Comparison of ENCODE assay signal across 8 mouse cellular contexts in genomic region chr16:17722461-17723324, GRCm38 (mm10). TPM values are rescaled to one million over a fixed set of nuclear protein-coding genes. Genes with fewer than 3 reads are reported as not detected.
DNase-seq lines count a peak whose midpoint lies in the region; ATAC-seq and TF ChIP-seq lines count a peak whose summit lies in the region.

No protein-coding gene starts in this region.

- CTCF ChIA-PET in Patski (lab: Charles Lee): interaction anchor here (1.0 to 1.2 kb wide), 4 partner anchors 10 to 39 kb away, joined by 3 read pairs; partner anchors contain the start of genes Klhl22 and Med15

- ATAC-seq in Patski: peak; percentile 81
- ATAC-seq in hindbrain, embryonic 15.5 days (ENCODE audit: low FRiP score, low read depth): peak; percentile 93

- no peaks in the 10 kb centered on the region for H3K9me3 ChIP-seq in hindbrain, embryonic 15.5 days

- in situ Hi-C loops in Patski (cut with MboI; ENCODE audit: low pct_unique_long_range_greater_than_20kb): no loop called here

- 2% methylated on average over 44 of the region's 44 CpGs for WGBS in hindbrain, embryonic 15.5 days

- peak overlapping the region; percentile 84 for H3K27ac ChIP-seq in hindbrain, embryonic 15.5 days (replicated peaks)

- H3K9ac ChIP-seq in hindbrain, embryonic 15.5 days: peak overlapping the region; percentile 93

- POLR2A ChIA-PET in Patski (lab: Charles Lee): no interaction called here

- H3K27me3 ChIP-seq in Patski: no peaks in the 10 kb centered on the region
- H3K27me3 ChIP-seq in hindbrain, embryonic 15.5 days: no peaks in the 10 kb centered on the region

- H3K36me3 ChIP-seq in hindbrain, embryonic 15.5 days: no peaks in the 10 kb centered on the region

- peak overlapping the region; percentile 78 for H3K4me3 ChIP-seq in hindbrain, embryonic 15.5 days

- peak overlapping the region; percentile 84 for H3K4me2 ChIP-seq in hindbrain, embryonic 15.5 days

- peaks cover 19% of the 10 kb centered on the region for H3K4me1 ChIP-seq in hindbrain, embryonic 15.5 days (replicated peaks)

- TF ChIP-seq CTCF in Patski (IDR thresholded peaks at IDR 0.05): peak; percentile 67

- no peak for DNase-seq in Patski (ENCODE audit: low read depth, low spot score)
- peak; percentile 92 for DNase-seq in cerebellum, postnatal 14 days
- peak; percentile 82 to 85 for DNase-seq in frontal cortex, postnatal 25 days (ENCODE audit: low spot score in 2 of 2)
- peak; percentile 81 for DNase-seq in left cerebral cortex, adult 11 months (ENCODE audit: low spot score)
- peak; percentile 93 to 94 for DNase-seq in lung, postnatal 4 days
- peak; percentile 78 for DNase-seq in retina, postnatal 7 days (ENCODE audit: low read depth, low spot score)
- peak; percentile 76 for DNase-seq in urinary bladder, adult 2 months (ENCODE audit: low spot score)

RNA-seq across cellular contexts. Expression of gene Med15, which starts 10.0 kb away (rescaled TPM):
- 69.1 TPM for polyA plus RNA-seq in Patski (2021)
- polyA plus RNA-seq in hindbrain, embryonic 15.5 days (2015; fragmentation: Nextera tagmentation; extraction: Ambion mirVana): 45.7 and 54.2 TPM in 2 replicates
- 36.5 and 56.4 TPM in 2 replicates for polyA plus RNA-seq in urinary bladder, adult 2 months (2012; rRNA removed)

RNA-seq across cellular contexts. Expression of gene Klhl22, which starts 36.7 kb away (rescaled TPM):
- polyA plus RNA-seq in Patski (2021): 128 TPM
- 85.1 and 95.0 TPM in 2 replicates for polyA plus RNA-seq in hindbrain, embryonic 15.5 days (2015; fragmentation: Nextera tagmentation; extraction: Ambion mirVana)
- polyA plus RNA-seq in urinary bladder, adult 2 months (2012; rRNA removed): 38.8 and 40.9 TPM in 2 replicates
